ENCODE assay signal across 8 mouse cellular contexts in the genomic region with DNA sequence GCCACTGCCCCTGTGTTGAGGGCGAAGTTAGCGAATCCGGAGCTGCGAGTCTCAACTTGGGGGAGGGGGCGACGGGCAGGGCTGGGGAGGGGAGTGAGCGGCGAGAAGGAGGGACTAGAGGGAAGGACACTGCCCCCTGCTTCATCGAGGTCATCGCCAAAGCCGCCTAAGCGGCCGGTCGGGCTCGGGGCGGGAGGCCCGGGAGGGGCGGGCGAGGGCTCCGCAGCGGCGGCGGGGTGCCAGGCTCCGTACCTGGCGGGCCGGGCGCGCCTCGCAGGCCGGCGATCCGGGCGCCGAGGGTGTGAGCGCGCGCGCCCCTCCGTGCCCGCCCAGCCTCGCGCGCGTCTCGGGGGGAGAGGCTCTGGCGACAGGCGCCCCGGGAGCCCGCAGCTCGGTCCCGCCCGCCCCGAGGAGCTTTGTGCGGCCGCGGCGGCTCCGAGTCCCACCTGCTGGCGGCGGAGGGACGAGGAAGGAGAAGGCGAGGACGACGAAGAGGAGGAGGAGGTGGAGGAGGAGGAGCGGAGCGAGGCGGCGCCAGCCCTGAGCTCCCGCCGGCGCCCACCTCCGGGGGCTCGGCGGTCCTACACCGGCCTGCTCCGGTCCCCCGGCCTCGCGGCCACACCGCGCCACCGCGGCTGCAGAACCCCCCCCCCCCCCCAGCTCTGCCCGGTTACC. TPM values are rescaled to one million over a fixed set of nuclear protein-coding genes. Genes with fewer than 3 reads are reported as not detected.
DNase-seq lines count a peak whose midpoint lies in the region; ATAC-seq and TF ChIP-seq lines count a peak whose summit lies in the region.

TSS of gene Grip1 (plus strand) at position 400 of the 675 bp plus-strand sequence.

- peak within 1 kb of the TSS; percentile 78 for H3K9ac ChIP-seq in embryonic facial prominence, embryonic 12.5 days
- peak within 1 kb of the TSS; percentile 92 for H3K9ac ChIP-seq in hindbrain, embryonic 12.5 days

- DNase-seq in cerebellum, adult 9-10 months, result no peak
- DNase-seq in adrenal gland, adult 18-20 months (ENCODE audit: low spot score in 2 of 2), result peak; percentile 9 to 27
- peak; percentile 10 to 50 for DNase-seq in layer of hippocampus, postnatal 25 days (ENCODE audit: extremely low spot score in 1 of 2, low spot score in 1 of 2)
- peak; percentile 19 for DNase-seq in lung, postnatal 14 days

- 0 out of 2 replicates have a peak, but pooled peaks have one; percentile 21 for ATAC-seq in cerebellum, adult (ENCODE audit: insufficient number of reproducible peaks, low FRiP score, low TSS enrichment)
- peak; percentile 88 for ATAC-seq in embryonic facial prominence, embryonic 12.5 days (ENCODE audit: insufficient number of reproducible peaks, insufficient read depth, low FRiP score, low TSS enrichment)
- peak; percentile 94 for ATAC-seq in hindbrain, embryonic 12.5 days (ENCODE audit: low FRiP score)

- peak within 1 kb of the TSS; percentile 66 for H3K4me3 ChIP-seq in embryonic facial prominence, embryonic 12.5 days
- peak within 1 kb of the TSS; percentile 80 for H3K4me3 ChIP-seq in hindbrain, embryonic 12.5 days
- peak within 1 kb of the TSS; percentile 68 for H3K4me3 ChIP-seq in small intestine, adult 2 months (ENCODE audit: low read depth, low read length)

- WGBS in embryonic facial prominence, embryonic 12.5 days, result under 1% methylated on average over 34 of the region's 84 CpGs
- WGBS in hindbrain, embryonic 12.5 days, result 0% methylated on average over 37 of the region's 84 CpGs
- 2% methylated on average over 76 of the region's 84 CpGs for whole genome bisulfite sequencing in small intestine, adult 2 months

- TF ChIP-seq POLR2A in small intestine, adult 2 months (IDR thresholded peaks at IDR 0.05; ENCODE audit: low read depth, low read length), result no peak

- no peaks in the 10 kb centered on the region for H3K36me3 ChIP-seq in embryonic facial prominence, embryonic 12.5 days
- no peaks in the 10 kb centered on the region for H3K36me3 ChIP-seq in hindbrain, embryonic 12.5 days
- H3K36me3 ChIP-seq in small intestine, adult 2 months (ENCODE audit: control insufficient read depth, insufficient read depth, low read length), result no peaks in the 10 kb centered on the region

- TF ChIP-seq CTCF in small intestine, adult 2 months (IDR thresholded peaks at IDR 0.05; ENCODE audit: extremely low read depth, insufficient read length, insufficient replicate concordance, low read depth, low read length), result no peak

- H3K27me3 ChIP-seq in embryonic facial prominence, embryonic 12.5 days, result 0 out of 2 replicates have a peak, but pooled peaks cover 4% of the 10 kb centered on the region
- peaks cover 5% of the 10 kb centered on the region; the same call in 1 of the 2 replicates for H3K27me3 ChIP-seq in hindbrain, embryonic 12.5 days
- peaks cover 29% of the 10 kb centered on the region for H3K27me3 ChIP-seq in small intestine, adult 2 months (ENCODE audit: control insufficient read depth, insufficient read depth, low read length)

- H3K4me2 ChIP-seq in embryonic facial prominence, embryonic 12.5 days (replicated peaks), result peak within 1 kb of the TSS; percentile 87
- H3K4me2 ChIP-seq in hindbrain, embryonic 12.5 days (replicated peaks), result peak within 1 kb of the TSS; percentile 93

- H3K27ac ChIP-seq in embryonic facial prominence, embryonic 12.5 days, result peak within 1 kb of the TSS; percentile 78
- peak within 1 kb of the TSS; percentile 89 for H3K27ac ChIP-seq in hindbrain, embryonic 12.5 days
- no peak within 1 kb of the TSS for H3K27ac ChIP-seq in small intestine, adult 2 months (ENCODE audit: insufficient read depth, low read depth, low read length)

- no peaks in the 10 kb centered on the region for H3K9me3 ChIP-seq in embryonic facial prominence, embryonic 12.5 days
- H3K9me3 ChIP-seq in hindbrain, embryonic 12.5 days (replicated peaks), result no peaks in the 10 kb centered on the region

- peaks cover 18% of the 10 kb centered on the region; the same call in 1 of the 2 replicates for H3K4me1 ChIP-seq in embryonic facial prominence, embryonic 12.5 days
- H3K4me1 ChIP-seq in hindbrain, embryonic 12.5 days, result peaks cover 20% of the 10 kb centered on the region
- H3K4me1 ChIP-seq in small intestine, adult 2 months (ENCODE audit: control insufficient read depth, insufficient read depth, insufficient read length, low read length), result peaks cover 14% of the 10 kb centered on the region

RNA-seq across cellular contexts. Expression of gene Grip1, which starts in this region (rescaled TPM):
- total RNA-seq in adrenal gland, adult 18-20 months (2021), result under 1 TPM; 0.29 to 0.30 TPM
- 5.2 and 5.8 TPM in 2 replicates for polyA plus RNA-seq in embryonic facial prominence, embryonic 12.5 days (2016; fragmentation: Nextera tagmentation; extraction: Ambion mirVana)
- polyA plus RNA-seq in hindbrain, embryonic 12.5 days (2016; fragmentation: Nextera tagmentation; extraction: Ambion mirVana), result 15.7 and 15.9 TPM in 2 replicates
- total RNA-seq in layer of hippocampus, postnatal 25 days (2021), result 10 to 100 TPM; 29.4 to 29.5 TPM
- polyA plus RNA-seq in small intestine, adult 2 months (2012; rRNA removed), result 0.10 and 0.13 TPM in 2 replicates

Comparison
In these comparisons a context has a peak if more than half of its experiments do, and no peak if none do; other contexts are left out.
1. RNA of gene Grip1 (total RNA-seq): 29.4 to 29.5 TPM in layer of hippocampus, postnatal 25 days; 0.29 to 0.30 TPM in adrenal gland, adult 18-20 months; every median in the first group is over 10 times any median in the second.
2. Peak in DNase-seq in adrenal gland, adult 18-20 months; RNA of the gene not detected or under 1 TPM.
3. ATAC-seq: peak in every context shown above with its lines; median percentile 94 in hindbrain, embryonic 12.5 days; 88 in embryonic facial prominence, embryonic 12.5 days; 21 in cerebellum, adult.
4. Peak in every context shown above with its lines, with median percentiles within 50 percentile points of each other: H3K4me3 ChIP-seq.